Mouse (Mus musculus) urinary bladder, postnatal 25 days (tissue): ENCODE measurements around the gene H3f3a.
"Not testable (repeated sequence)": the region's sequence is repeated elsewhere in the genome, so short reads cannot be mapped to it uniquely, and the experiment has no call there.

ENCODE experiments used
- DNase-seq: peaks from one replicate; pipeline ENCODE4 v3.0.0; 2022; ENCODE audit warnings: low spot score

Gene H3f3a

DNA sequence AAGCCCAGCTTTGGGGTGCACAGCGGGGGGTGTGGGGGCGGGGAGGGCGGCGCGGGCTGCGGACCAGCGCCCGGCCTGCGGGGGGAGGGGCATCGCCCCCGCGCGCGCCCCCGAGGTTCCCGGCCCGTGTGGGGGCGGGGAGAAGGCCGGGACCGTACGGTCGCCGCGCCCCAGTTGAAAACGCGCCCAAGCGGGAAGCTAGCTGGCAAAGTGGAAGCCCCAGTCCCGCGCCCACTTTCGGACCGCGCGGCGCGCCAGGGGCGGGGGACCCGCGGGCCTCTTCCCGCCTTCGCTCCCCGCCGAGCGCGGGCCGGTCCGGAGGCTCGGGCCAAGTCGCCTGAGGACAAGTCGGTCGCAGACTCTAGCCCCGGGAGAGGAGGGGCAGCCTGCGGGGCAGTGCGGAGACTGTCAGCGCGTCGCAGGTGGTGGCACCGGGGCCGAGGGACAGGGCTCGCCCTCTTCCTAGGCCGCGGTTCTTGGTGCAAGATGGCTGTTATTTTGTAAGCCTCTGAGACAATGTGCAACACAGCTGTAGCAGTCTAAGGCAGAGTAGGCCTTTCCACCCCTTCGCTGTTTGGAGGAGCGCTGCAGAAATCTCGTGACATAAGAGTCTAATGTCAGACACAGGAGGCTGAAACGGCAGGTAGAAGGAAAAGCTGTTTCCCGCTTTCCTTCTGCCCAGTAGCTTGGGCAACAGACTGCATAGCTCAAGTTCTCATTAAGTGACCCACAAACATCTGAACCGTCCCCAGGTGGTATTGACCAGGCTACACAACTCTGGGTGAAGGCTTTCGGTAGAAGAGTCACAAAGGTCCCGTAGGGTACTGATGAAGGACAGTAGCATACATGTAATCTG is at the start of gene H3f3a:
Gene H3f3a (minus strand): TSS at position 59 of the 856 bp plus-strand sequence.
- peak; percentile 80 for DNase-seq

DNA sequence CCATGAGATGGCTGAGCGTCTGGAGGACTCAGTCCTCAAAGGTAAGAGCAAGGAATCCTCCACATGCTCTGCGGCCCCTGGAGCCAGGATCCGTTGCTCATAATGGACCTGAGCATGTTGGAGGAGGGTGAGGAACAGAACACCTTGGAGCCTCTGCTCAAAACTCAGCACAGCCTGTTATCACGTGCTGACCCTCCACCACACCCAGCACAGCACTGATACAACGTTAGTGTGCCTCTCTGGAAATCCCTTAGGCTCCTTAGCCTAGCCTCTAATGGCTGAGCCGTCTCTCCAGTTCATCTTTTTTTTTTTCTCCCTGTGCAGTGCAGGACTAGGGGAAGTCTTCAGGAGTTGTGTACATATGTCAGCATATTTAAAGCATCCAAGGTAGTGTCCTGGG is 46.3 kb upstream of the H3f3a start:
- no peak for DNase-seq

DNA sequence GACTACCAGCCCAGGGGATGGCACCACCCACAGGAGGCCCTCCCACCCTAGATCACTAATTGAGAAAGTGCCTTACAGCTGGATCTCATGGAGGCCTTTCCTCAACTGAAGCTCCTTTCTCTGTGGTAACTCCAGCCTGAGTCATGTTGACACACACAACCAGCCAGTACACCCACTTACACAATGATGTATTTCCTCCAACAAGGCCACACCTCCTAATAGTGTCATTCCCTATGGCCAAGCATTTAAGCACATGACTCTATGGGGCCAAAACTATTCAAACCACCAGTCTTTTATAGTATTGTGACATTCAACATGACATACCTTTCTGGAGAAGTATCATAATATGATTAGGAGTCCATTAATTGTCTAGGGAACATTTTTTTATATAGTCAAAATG is 45.0 kb upstream of the H3f3a start:
- no peak for DNase-seq

DNA sequence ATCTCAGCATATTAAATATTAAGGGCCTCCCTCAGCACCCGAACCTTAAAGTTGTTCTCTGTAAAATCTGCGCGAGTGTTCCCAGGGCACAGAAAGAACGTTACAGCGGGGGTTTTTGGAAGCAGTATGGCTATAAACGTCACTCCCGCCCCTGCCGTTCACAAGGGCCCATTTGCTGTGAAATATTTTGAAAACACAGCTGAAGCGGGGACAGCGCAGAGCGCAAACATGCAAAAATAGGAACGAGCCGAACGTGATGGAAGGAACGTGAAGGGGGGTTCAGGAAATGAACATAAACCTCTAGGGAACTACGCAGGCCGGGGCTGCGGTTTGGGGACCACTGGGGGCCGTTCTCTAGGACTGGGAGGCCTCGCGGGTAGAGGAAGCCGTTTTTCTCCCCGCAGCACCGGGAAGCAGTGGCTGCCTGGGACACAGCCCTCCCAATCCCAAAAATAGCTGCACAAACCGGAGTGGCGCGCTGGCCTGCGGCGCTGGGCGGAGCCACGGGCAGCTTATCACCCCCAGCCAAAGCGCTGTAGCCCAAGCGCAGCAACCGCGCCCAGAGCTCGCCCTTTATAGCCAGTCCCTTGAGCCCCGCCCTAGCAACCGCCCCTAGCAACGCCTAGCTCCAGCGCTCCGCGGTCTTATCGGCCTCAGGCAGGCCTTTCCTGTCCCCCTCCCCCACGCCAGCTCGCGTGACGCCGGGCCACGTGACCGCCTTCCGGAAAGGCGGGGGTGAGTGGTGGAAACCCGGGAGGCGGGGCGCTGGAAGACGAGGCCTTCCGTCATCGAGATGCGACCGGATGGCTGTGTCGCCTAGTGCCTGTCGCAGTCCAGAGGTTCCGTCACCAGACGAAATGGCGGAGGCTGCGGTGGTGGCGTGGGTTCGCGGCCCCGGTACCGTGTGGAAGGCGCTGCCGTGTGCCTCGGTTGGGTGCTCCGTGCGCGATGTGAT is 36.9 kb upstream of the H3f3a start, which contains the start of gene Sde2:
Gene Sde2 (plus strand): TSS at position 812 of the 955 bp plus-strand sequence.
- peak; percentile 100 for DNase-seq

DNA sequence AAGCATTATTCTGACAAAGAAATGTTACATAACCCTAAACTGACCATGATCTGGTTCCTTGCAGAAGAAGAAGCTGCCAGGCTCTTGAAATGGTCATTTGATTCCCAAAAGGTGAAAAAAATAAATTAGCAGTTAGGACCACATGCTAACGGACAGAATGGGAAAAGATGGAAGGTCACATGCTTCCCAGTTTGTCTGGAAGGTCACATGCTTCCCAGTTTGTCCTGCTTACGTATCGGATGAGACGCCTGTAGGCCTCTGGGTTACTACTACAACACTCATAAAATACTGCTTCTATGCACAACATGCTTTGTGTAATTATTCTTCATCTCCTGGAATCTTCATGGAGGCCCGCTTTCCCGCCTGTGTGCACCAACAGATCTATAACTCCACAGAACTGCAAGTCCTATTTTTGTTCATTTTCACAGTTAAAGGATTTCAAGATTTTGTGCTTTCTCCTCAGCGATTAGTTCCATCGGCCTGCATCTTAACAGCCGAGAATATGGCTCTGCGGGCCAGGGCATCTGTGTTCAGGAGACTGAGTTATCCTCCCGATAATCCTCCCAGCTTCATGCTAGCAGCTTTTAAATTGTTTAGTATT is 36.1 kb upstream of the H3f3a start:
- DNase-seq, result no peak

DNA sequence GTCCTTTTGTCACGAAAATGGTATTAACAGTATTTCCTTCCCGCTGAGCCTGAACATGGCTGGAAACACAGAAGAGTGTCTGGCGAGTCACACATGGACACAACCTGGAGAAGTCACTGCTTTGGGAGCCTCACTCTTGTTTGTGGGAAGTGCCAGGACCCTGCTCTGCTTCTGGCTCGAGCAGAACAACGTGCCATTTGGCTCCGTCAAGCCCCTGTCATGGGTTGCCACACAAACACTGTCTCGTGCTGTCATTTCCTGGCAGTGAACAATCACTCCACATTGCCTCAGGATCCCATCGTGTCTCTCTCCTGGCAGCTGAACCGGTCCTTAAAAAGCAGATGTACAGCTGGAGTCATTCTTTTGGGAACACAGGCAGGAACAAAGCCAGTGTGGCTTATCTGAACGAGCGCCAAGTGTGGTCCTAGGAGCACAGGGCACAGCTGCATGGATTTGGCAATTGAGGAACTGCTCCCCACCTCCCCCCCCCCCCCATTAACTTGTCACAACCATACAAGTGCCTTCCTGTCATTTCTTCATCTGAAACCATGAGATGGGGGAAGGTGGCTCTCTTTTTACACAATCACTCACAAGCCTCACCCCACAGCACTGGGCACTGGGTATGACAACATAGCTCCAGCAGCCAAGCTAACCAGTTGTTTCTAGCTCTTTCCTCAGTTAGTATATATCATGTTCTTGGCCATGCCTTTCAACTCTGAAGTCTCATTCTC is 34.9 kb upstream of the H3f3a start:
- peak; percentile 33 for DNase-seq

DNA sequence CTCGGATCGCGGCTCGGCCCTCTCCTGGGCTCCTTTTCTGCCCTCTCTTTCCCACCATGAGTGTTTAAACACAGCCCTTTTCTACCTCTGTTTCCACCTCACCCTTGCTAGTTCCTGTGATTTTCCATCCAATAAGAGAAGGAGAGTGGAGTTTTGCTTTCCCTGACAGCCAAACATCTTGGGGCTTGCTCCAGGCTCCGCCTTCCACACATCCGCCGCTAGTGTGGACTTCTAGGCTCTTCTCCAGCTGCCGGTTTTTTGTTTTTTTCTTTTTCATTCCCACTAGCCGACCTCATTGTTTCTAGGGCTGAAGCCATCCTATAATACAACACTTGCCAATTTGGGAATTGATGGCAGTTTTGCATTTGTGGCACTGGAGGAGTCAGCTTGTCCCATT is 34.4 kb upstream of the H3f3a start:
- peak; percentile 52 for DNase-seq

DNA sequence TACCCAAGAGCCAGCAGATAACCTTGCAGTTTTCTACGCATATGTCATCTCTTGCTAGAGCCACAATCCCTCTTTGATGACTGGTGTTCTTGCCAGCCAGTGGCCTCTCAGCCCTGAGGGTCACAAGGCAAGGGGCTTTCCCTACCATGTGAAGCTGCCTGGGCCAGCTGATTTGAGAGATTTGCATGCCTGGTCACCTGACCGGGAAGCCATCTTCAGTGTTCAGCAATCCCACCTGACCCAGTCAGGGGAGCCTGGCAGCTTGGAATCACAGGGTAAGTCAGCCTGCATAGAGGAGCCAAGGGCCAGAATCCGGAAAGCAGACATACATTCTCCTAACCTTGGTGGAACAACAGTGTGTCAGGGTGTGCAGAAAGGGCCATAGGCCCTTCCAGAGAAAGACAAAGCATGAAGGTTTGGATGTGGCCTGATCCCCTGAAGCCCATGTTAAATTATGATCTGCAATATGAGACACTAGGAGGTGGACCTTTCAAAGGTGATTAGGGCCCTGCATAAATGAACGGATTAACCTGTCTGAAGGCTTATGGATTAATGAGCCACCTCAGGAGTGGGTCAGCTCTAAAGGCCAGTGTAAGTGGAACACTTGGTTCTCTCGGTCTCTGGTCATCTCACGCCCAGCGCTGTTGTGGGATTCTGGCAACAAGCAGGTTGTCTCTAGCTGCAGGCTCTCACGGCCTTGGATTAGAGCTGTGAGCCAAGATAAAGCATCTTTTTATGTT is 28.0 kb upstream of the H3f3a start:
- DNase-seq, result no peak

DNA sequence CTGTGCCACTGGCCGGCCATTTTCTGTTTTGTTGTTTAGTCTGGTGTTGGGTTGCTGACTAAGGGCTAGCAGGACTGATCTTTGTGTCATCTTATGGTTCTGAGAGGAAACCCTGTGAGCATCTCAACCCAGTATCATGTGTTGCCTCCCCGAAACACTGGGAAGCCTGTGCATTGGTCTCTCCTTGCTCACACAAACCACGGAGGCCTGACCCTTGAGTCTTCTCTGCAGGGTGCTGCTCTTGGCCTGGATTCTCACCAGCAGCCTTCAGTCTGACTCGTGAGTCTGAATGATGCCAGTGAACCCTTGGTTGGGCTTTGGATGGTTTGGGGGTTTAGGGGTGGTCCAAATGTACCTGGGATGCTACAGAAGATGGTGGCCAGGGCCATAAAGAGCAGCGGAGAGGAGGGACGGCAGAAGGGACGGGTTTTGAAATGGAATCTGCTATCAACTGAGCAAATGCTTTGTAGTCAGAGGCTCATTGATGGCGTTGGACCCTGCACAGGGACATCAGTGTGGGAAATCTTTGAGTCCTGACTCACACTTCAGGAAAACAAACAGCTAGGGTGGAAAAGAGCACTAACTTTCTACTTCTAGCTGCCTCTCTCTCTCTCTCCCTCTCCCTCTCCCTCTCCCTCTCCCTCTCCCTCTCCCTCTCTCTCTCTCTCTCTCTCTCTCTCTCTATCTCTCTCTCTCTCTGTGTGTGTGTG is 25.6 kb upstream of the H3f3a start:
- no peak for DNase-seq

DNA sequence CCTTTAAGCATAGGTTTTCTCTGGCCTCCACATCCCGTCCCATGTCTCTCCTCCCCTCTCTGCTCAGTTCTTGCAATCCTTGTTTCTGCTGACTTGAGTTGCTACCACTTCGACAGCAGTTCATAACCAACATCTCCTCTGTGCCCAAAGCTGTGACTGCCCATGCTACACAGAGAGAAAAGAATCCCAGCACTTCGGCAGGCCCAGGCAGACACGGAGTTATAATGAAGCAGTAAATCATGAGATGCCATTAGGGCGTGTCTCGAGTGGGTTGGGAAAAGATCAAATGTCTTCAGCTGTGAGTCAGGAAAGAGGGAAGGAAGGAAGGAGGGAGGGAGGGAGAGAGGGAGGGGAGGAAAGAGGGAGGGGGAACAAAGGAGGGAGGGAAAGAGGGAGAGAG is 24.3 kb upstream of the H3f3a start:
- DNase-seq, result no peak

DNA sequence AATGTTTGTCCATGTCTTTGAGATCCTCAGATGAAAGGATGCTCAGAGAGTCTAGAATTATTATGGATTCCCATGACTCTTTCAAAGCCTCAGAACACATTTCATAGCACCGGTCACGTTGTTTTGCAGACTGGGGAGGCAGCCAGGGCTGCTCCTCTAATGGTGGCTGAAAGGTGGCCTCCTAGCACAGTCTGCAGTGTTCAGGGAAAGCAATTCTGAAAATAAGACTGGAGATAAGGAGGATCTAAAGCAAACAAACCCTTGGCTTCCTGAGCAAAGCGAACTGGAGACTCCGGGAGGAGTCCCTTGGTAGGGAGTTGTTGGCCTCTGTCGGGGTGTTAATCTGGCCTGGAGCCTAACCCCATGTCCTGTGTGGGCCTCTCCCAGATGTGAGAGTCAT is 23.4 kb upstream of the H3f3a start:
- DNase-seq, result no peak

DNA sequence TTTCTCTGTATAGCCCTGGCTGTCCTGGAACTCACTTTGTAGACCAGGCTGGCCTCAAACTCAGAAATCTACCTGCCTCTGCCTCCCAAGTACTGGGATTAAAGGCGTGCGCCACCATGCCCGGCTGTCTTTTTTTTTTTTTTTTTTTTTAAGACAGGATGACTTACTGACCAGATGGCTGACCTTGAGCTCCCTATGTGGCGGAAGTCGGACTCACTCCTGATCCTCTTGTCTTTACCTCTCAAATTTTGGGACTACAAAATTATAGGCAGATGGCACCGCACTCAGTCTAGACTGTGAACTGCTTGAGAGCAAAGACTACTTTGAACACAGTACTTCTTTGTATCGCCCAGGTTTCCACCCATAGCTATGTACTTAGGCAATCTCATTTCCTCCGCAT is 22.7 kb upstream of the H3f3a start:
- not testable (repeated sequence) for DNase-seq

DNA sequence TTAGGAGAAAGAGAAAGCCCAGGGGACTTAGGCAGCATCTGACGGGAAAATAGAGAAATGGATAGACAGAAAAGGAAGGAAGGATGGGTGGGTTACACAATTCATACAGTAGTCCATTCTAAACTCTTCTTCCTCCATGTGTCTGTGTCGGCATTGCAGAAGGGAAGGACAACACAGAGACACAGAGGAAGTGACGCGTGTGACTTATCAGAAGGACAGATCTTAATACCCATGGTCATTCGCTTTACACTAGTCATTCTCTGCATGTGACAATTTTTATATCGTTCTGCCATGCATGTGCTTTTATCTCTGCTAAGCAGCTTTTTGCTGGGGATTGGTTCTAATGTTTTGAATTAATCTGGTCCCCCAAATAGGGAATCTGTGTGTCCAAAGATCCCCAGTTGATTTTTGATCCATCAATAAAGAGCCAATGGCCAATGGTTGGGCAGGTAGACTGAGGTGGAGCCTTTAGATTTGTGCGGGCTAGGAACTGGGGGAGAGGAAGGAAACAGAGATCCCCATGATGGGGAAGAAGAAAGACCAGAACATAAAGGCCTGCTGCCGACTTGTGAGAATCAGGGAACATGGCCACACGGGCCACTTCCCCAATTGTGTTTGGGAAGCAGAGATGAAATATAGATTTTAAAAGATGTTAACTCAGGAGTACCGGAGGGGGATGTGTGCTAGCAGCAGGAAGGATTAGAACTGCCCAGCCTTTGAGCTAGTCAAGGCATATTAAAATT is 21.7 kb upstream of the H3f3a start:
- no peak for DNase-seq

DNA sequence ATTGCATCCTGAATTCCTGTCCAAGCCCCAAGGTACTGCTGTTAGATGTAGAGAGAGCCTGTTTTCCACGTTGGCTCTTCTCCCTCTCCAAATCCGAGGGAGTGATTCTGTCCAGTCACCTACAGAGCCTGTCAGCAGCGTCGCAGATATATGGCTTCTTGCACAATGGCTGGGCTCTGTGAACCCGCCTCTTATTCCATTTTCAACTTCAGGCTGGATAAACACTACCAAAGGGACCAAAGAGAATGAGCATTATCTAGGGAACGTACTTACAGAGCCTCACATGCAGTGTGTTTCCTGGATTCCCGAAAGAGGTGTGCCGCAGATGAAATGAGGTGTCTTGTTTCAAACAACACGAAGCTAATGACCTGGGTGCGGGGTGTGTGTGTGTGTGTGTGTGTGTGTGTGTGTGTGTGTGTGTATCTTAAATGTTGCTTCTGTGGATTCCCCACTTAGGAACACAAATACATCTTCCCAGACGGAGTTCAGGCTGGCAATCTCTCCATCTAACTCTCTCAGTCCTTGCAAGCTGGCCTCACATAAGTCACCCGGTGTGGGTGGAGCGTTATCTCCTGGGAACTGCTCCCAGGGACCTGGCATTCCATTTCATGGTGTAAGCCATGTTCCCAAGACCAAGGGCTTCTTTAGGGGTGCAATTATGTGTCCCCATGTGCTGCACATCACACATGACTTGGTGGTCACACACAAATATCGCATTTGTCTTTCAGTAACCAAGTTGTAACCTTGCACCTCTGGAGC is 17.0 kb upstream of the H3f3a start:
- no peak for DNase-seq

DNA sequence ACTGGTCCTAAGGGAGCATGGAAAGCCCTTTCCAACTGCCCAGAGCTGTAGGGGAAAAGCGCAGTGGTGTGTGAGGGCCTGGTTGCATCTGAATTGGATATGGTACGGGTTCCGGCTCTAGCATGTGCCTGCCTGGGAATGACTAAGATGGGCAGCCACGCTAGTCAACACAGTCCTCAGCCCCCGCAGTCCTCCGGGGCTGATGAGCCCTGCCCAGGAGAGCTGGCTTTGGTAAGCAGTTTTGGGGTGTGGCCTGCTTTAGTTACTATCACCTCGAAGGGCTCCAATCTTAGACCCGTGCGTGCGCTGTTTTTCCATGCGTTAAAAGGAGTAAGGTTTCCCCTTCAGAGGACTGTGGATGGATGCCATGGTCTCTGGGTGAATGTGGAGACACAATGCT is 16.4 kb upstream of the H3f3a start:
- no peak for DNase-seq

DNA sequence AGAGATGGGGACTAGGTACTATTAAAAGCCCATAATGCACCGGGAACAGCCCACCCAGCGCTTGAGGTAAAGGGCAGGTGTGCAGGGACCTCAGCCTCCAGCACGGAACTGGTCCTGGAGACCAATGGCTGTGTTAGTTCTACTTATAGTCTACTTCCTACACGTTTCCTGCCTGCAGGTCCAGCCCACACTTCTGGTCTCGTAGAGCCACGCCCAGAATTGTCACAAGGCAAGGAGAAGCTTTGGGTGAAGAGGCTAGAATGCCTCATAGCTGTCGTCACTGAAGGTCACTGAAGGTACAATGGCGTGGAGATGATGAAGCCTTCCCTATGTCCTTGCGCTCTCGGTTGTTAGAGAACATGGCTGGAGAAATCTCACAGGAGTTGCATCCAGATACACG is 16.0 kb upstream of the H3f3a start:
- DNase-seq, result no peak

DNA sequence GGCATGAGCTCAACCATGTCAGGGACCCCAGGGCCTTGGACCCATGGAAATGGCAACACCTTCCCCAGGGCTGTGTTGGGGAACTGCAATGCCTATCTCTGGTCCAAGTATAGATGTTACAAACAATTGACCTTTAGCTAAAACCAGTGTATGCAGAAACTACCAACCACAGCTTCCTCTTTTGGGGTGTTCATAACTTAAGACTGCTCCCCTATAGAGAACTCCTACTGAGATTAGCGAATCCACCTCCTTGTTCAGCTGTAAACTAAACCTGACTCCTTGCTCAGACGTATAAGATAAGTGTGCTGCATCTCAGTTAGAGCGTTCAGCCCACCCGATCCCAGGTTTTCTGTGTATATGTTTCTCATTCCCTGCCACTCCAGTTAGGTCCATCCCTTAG is 12.9 kb upstream of the H3f3a start:
- no peak for DNase-seq

DNA sequence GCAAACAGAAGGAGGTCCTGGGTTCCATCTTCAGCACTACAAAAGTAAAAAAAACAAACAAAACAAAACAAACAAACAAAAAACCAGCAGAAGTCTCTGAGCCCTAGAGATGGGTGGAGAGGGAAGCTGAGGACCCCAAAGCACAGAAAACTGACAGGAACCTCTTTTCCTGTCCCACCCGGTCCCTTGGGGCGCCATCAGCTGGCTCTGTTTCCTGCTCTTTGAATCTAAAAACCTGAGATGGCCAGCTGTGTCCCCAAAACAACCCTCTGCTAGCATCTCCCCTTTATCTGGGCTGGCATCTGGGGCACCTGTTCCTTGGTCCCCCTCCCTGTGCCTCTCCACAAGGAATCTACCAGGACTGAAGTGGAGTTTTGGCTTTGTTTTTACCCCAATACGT is 11.0 kb upstream of the H3f3a start:
- no peak for DNase-seq

DNA sequence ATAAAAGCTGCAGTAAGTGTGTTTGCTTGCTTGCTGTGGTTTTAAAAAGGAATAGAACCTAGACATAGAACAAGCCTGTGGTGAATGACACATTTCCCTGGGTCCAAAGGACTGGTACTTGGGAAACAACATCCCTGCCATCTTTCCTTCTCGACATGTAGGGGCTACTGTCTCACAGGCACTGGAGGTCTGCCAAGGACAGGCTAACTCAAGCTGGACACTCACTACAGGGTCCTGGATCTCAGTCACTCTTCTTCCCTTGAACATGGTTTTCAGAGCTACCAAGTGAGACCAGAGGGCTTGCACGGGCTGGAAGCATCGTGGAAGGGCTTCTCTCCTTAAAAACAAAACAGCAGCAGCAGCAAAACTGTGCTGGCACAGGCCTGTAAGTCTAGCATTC is 10.0 kb upstream of the H3f3a start:
- no peak for DNase-seq
